Mouse (Mus musculus): Measurements from ENCODE around the gene Scrn2. TPM values are rescaled to one million over a fixed set of nuclear protein-coding genes. Genes with fewer than 3 reads are reported as not detected.

The Scrn2 gene
- polyA plus RNA-seq, 1 experiment: 50.0 TPM

- Histone ChIP-seq H3K4me3 (ENCODE audit: low read depth, low read length) (no peak overlapping the region), H3K4me1 (ENCODE audit: control insufficient read depth, insufficient read depth, insufficient read length, low read length) (peaks cover 19% of the 10 kb centered on the region), H3K27me3 (ENCODE audit: control insufficient read depth, insufficient read depth, low read length) (no peaks in the 10 kb centered on the region), H3K36me3 (ENCODE audit: control insufficient read depth, insufficient read depth, low read length) (peaks cover 28% of the 10 kb centered on the region), H3K27ac (ENCODE audit: insufficient read depth, low read depth, low read length) (no peak overlapping the region)
- 49% methylated on average over 1 of the region's 1 CpGs for WGBS
- TF ChIP-seq POLR2A (IDR thresholded peaks at IDR 0.05; ENCODE audit: low read depth, low read length): no peak
- TF ChIP-seq CTCF (IDR thresholded peaks at IDR 0.05; ENCODE audit: extremely low read depth, insufficient read length, insufficient replicate concordance, low read depth, low read length): no peak
Measured at GRCm38 (mm10) chr11:97069333-97069732, 39.6 kb downstream of the Scrn2 start.

GRCm38 (mm10) chr11:97069770-97070169 lies 40.0 kb downstream of the Scrn2 start:
- Histone ChIP-seq H3K27ac (ENCODE audit: insufficient read depth, low read depth, low read length) (no peak overlapping the region), H3K4me3 (ENCODE audit: low read depth, low read length) (no peak overlapping the region), H3K4me1 (ENCODE audit: control insufficient read depth, insufficient read depth, insufficient read length, low read length) (peaks cover 19% of the 10 kb centered on the region), H3K27me3 (ENCODE audit: control insufficient read depth, insufficient read depth, low read length) (no peaks in the 10 kb centered on the region), H3K36me3 (ENCODE audit: control insufficient read depth, insufficient read depth, low read length) (peaks cover 27% of the 10 kb centered on the region)
- 19% methylated on average over 2 of the region's 2 CpGs for WGBS
- no peak for TF ChIP-seq CTCF (IDR thresholded peaks at IDR 0.05; ENCODE audit: extremely low read depth, insufficient read length, insufficient replicate concordance, low read depth, low read length)
- no peak for TF ChIP-seq POLR2A (IDR thresholded peaks at IDR 0.05; ENCODE audit: low read depth, low read length)

GRCm38 (mm10) chr11:97071129-97071528 lies 41.4 kb downstream of the Scrn2 start:
- 73% methylated on average over 1 of the region's 1 CpGs for WGBS
- no peak for TF ChIP-seq CTCF (IDR thresholded peaks at IDR 0.05; ENCODE audit: extremely low read depth, insufficient read length, insufficient replicate concordance, low read depth, low read length)
- H3K27me3 ChIP-seq (ENCODE audit: control insufficient read depth, insufficient read depth, low read length): no peaks in the 10 kb centered on the region
- no peak overlapping the region for H3K4me3 ChIP-seq (ENCODE audit: low read depth, low read length)
- peaks cover 23% of the 10 kb centered on the region for H3K36me3 ChIP-seq (ENCODE audit: control insufficient read depth, insufficient read depth, low read length)
- no peak overlapping the region for H3K27ac ChIP-seq (ENCODE audit: insufficient read depth, low read depth, low read length)
- H3K4me1 ChIP-seq (ENCODE audit: control insufficient read depth, insufficient read depth, insufficient read length, low read length): peaks cover 19% of the 10 kb centered on the region

- Histone ChIP-seq H3K27me3 (ENCODE audit: control insufficient read depth, insufficient read depth, low read length) (no peaks in the 10 kb centered on the region), H3K4me1 (ENCODE audit: control insufficient read depth, insufficient read depth, insufficient read length, low read length) (peaks cover 12% of the 10 kb centered on the region), H3K27ac (ENCODE audit: insufficient read depth, low read depth, low read length) (no peak overlapping the region), H3K4me3 (ENCODE audit: low read depth, low read length) (no peak overlapping the region), H3K36me3 (ENCODE audit: control insufficient read depth, insufficient read depth, low read length) (peaks cover 12% of the 10 kb centered on the region)
- WGBS: 29% methylated on average over 3 of the region's 3 CpGs
- no peak for TF ChIP-seq POLR2A (IDR thresholded peaks at IDR 0.05; ENCODE audit: low read depth, low read length)
- TF ChIP-seq CTCF (IDR thresholded peaks at IDR 0.05; ENCODE audit: extremely low read depth, insufficient read length, insufficient replicate concordance, low read depth, low read length): peak; percentile 40; the same call in 1 of the 2 replicates
Measured at GRCm38 (mm10) chr11:97072533-97072932, 42.8 kb downstream of the Scrn2 start.

- no peak for TF ChIP-seq POLR2A (IDR thresholded peaks at IDR 0.05; ENCODE audit: low read depth, low read length)
- no peak for TF ChIP-seq CTCF (IDR thresholded peaks at IDR 0.05; ENCODE audit: extremely low read depth, insufficient read length, insufficient replicate concordance, low read depth, low read length)
- Histone ChIP-seq H3K36me3 (ENCODE audit: control insufficient read depth, insufficient read depth, low read length) (no peaks in the 10 kb centered on the region), H3K27ac (ENCODE audit: insufficient read depth, low read depth, low read length) (no peak overlapping the region), H3K27me3 (ENCODE audit: control insufficient read depth, insufficient read depth, low read length) (no peaks in the 10 kb centered on the region), H3K4me1 (ENCODE audit: control insufficient read depth, insufficient read depth, insufficient read length, low read length) (peaks cover 5% of the 10 kb centered on the region), H3K4me3 (ENCODE audit: low read depth, low read length) (no peak overlapping the region)
- WGBS: 61% methylated on average over 8 of the region's 8 CpGs
Measured at GRCm38 (mm10) chr11:97074235-97074634, 44.5 kb downstream of the Scrn2 start.

- Histone ChIP-seq H3K36me3 (ENCODE audit: control insufficient read depth, insufficient read depth, low read length) (no peaks in the 10 kb centered on the region), H3K27me3 (ENCODE audit: control insufficient read depth, insufficient read depth, low read length) (no peaks in the 10 kb centered on the region), H3K27ac (ENCODE audit: insufficient read depth, low read depth, low read length) (no peak overlapping the region), H3K4me1 (ENCODE audit: control insufficient read depth, insufficient read depth, insufficient read length, low read length) (no peaks in the 10 kb centered on the region), H3K4me3 (ENCODE audit: low read depth, low read length) (no peak overlapping the region)
- TF ChIP-seq CTCF (IDR thresholded peaks at IDR 0.05; ENCODE audit: extremely low read depth, insufficient read length, insufficient replicate concordance, low read depth, low read length): no peak
- no peak for TF ChIP-seq POLR2A (IDR thresholded peaks at IDR 0.05; ENCODE audit: low read depth, low read length)
- WGBS: 41% methylated on average over 4 of the region's 4 CpGs
Measured at GRCm38 (mm10) chr11:97078751-97079150, 49.0 kb downstream of the Scrn2 start.

- Histone ChIP-seq H3K27ac (ENCODE audit: insufficient read depth, low read depth, low read length) (no peak overlapping the region), H3K4me1 (ENCODE audit: control insufficient read depth, insufficient read depth, insufficient read length, low read length) (no peaks in the 10 kb centered on the region), H3K27me3 (ENCODE audit: control insufficient read depth, insufficient read depth, low read length) (no peaks in the 10 kb centered on the region), H3K36me3 (ENCODE audit: control insufficient read depth, insufficient read depth, low read length) (no peaks in the 10 kb centered on the region), H3K4me3 (ENCODE audit: low read depth, low read length) (no peak overlapping the region)
- WGBS: 39% methylated on average over 9 of the region's 9 CpGs
- TF ChIP-seq POLR2A (IDR thresholded peaks at IDR 0.05; ENCODE audit: low read depth, low read length) (no peak), CTCF (IDR thresholded peaks at IDR 0.05; ENCODE audit: extremely low read depth, insufficient read length, insufficient replicate concordance, low read depth, low read length) (no peak)
Measured at GRCm38 (mm10) chr11:97080291-97080690, 50.6 kb downstream of the Scrn2 start.

GRCm38 (mm10) chr11:97082977-97083376 lies 53.2 kb downstream of the Scrn2 start:
- 22% methylated on average over 11 of the region's 11 CpGs for WGBS
- TF ChIP-seq CTCF (IDR thresholded peaks at IDR 0.05; ENCODE audit: extremely low read depth, insufficient read length, insufficient replicate concordance, low read depth, low read length): peak; percentile 64; the same call in 1 of the 2 replicates
- TF ChIP-seq POLR2A (IDR thresholded peaks at IDR 0.05; ENCODE audit: low read depth, low read length): no peak
- H3K27ac ChIP-seq (ENCODE audit: insufficient read depth, low read depth, low read length): no peak overlapping the region

More at GRCm38 (mm10) chr11:97082977-97083376, 53.2 kb downstream of the Scrn2 start:
- Histone ChIP-seq H3K36me3 (ENCODE audit: control insufficient read depth, insufficient read depth, low read length) (no peaks in the 10 kb centered on the region), H3K4me1 (ENCODE audit: control insufficient read depth, insufficient read depth, insufficient read length, low read length) (no peaks in the 10 kb centered on the region), H3K4me3 (ENCODE audit: low read depth, low read length) (no peak overlapping the region), H3K27me3 (ENCODE audit: control insufficient read depth, insufficient read depth, low read length) (no peaks in the 10 kb centered on the region)

Other genes starting within 250 kb of the Scrn2 start
- gene Cbx1, start 240.8 kb upstream of the Scrn2 start, polyA plus RNA-seq (2012; rRNA removed): 11.8 and 18.1 TPM in 2 replicates
- gene Nfe2l1, start 200.0 kb upstream of the Scrn2 start, polyA plus RNA-seq (2012; rRNA removed): 36.1 and 87.5 TPM in 2 replicates
- gene Copz2, start 180.1 kb upstream of the Scrn2 start, polyA plus RNA-seq (2012; rRNA removed): 4.7 and 9.5 TPM in 2 replicates
- gene Cdk5rap3, start 113.4 kb upstream of the Scrn2 start, polyA plus RNA-seq (2012; rRNA removed): 23.2 and 33.1 TPM in 2 replicates
- gene Prr15l, start 101.8 kb upstream of the Scrn2 start, polyA plus RNA-seq (2012; rRNA removed): 56.6 and 137 TPM in 2 replicates
- gene Pnpo, start 86.0 kb upstream of the Scrn2 start, polyA plus RNA-seq (2012; rRNA removed): 28.4 and 44.6 TPM in 2 replicates
- 11.0 and 20.1 TPM in 2 replicates for gene Sp2, start 47.0 kb upstream of the Scrn2 start, polyA plus RNA-seq (2012; rRNA removed)
- 0.13 and 0.22 TPM in 2 replicates for gene Sp6, start 16.5 kb upstream of the Scrn2 start, polyA plus RNA-seq (2012; rRNA removed)
- 0.09 TPM in 2 replicates for gene Lrrc46, start 11.5 kb downstream of the Scrn2 start, polyA plus RNA-seq (2012; rRNA removed)
- gene Mrpl10, start 11.6 kb downstream of the Scrn2 start, polyA plus RNA-seq (2012; rRNA removed): 32.2 and 59.3 TPM in 2 replicates
- gene Osbpl7, start 20.7 kb downstream of the Scrn2 start, polyA plus RNA-seq (2012; rRNA removed): 12.1 and 21.3 TPM in 2 replicates
- gene Tbx21, start 85.4 kb downstream of the Scrn2 start, polyA plus RNA-seq (2012; rRNA removed): 1.0 and 2.3 TPM in 2 replicates
- 7.5 and 11.4 TPM in 2 replicates for gene Tbkbp1, start 121.6 kb downstream of the Scrn2 start, polyA plus RNA-seq (2012; rRNA removed)
- 7.5 and 13.5 TPM in 2 replicates for gene Kpnb1, start 157.9 kb downstream of the Scrn2 start, polyA plus RNA-seq (2012; rRNA removed)

Data from small intestine, adult 2 months (tissue).